Mouse (Mus musculus) MEL (cell line): ENCODE data around the gene Cacna2d4. TPM values are rescaled to one million over a fixed set of nuclear protein-coding genes. Genes with fewer than 3 reads are reported as not detected.

Experiments used
- DNase-seq: peaks from one replicate; pipeline ENCODE4 v3.0.0; 2011; ENCODE audit warnings: low read depth, low spot score
- H3K27ac ChIP-seq: 2 replicates; pipeline ENCODE4 v1.5.1; 2012; ENCODE audit warnings: low read depth, mild to moderate bottlenecking, control low read depth, low read length, moderate library complexity; ENCODE audit not compliant: control insufficient read depth
- H3K27me3 ChIP-seq, 2 experiments: fragments of 150-350 bp in 1 of 2; sonication (generic) in 1 of 2; 2 replicates each; pipeline ENCODE4 v1.6.1; 2012; ENCODE audit warnings: low read length in 2 of 2, mild to moderate bottlenecking in 2 of 2, improper control_type of control experiment in 1 of 2, moderate library complexity in 1 of 2; ENCODE audit not compliant: insufficient read depth in 2 of 2, control insufficient read depth in 1 of 2
- H3K36me3 ChIP-seq, 2 experiments: 2 replicates each; pipeline ENCODE4 v1.6.1; 2012 to 2014; ENCODE audit warnings: low read length in 2 of 2, improper control_type of control experiment in 1 of 2, inconsistent platforms in 1 of 2, mild to moderate bottlenecking in 1 of 2; ENCODE audit not compliant: insufficient read depth in 2 of 2, control insufficient read depth in 1 of 2
- H3K4me1 ChIP-seq, 2 experiments: fragments of 150-350 bp in 1 of 2; sonication (generic) in 1 of 2; 2 replicates each; pipeline ENCODE4 v1.6.1; 2012; ENCODE audit warnings: low read length in 2 of 2, improper control_type of control experiment in 1 of 2, mild to moderate bottlenecking in 1 of 2; ENCODE audit not compliant: insufficient read depth in 2 of 2, control insufficient read depth in 1 of 2
- H3K4me3 ChIP-seq, 2 experiments: fragments of 150-350 bp in 1 of 2; sonication (generic) in 1 of 2; 2 replicates each; pipeline ENCODE4 v1.5.1; 2012; ENCODE audit warnings: low read depth in 2 of 2, low read length in 2 of 2, mild to moderate bottlenecking in 2 of 2, moderate library complexity in 2 of 2, control low read depth in 1 of 2, improper control_type of control experiment in 1 of 2; ENCODE audit not compliant: control insufficient read depth in 1 of 2, insufficient read depth in 1 of 2
- H3K79me2 ChIP-seq: 2 replicates; pipeline ENCODE4 v1.6.1; 2012; ENCODE audit warnings: mild to moderate bottlenecking, low read length, moderate library complexity; ENCODE audit not compliant: control insufficient read depth, poor library complexity, insufficient read depth
- H3K9ac ChIP-seq: 2 replicates; pipeline ENCODE4 v1.6.1; 2012; ENCODE audit warnings: low read depth, mild to moderate bottlenecking, control low read depth, low read length, moderate library complexity; ENCODE audit not compliant: control insufficient read depth, poor library complexity, severe bottlenecking
- H3K9me3 ChIP-seq: fragments of 150-350 bp; sonication (generic); replicated peaks from 2 replicates; pipeline ENCODE4 v1.6.1; 2012; ENCODE audit warnings: mild to moderate bottlenecking, low read length, improper control_type of control experiment, moderate library complexity; ENCODE audit not compliant: insufficient read depth
- E2F4 ChIP-seq: IDR thresholded peaks from 2 replicates; pipeline ENCODE4 v1.6.1; 2011; ENCODE audit warnings: low read depth, low read length, improper control_type of control experiment, borderline replicate concordance
- ETS1 ChIP-seq: IDR thresholded peaks from 2 replicates; pipeline ENCODE4 v1.6.1; 2012; ENCODE audit warnings: low read depth, mild to moderate bottlenecking, inconsistent platforms, low read length, improper control_type of control experiment, moderate library complexity
- GABPA ChIP-seq: IDR thresholded peaks from 2 replicates; pipeline ENCODE4 v1.6.1; 2012; ENCODE audit warnings: low read depth, mild to moderate bottlenecking, inconsistent platforms, low read length, improper control_type of control experiment, moderate library complexity
- GATA1 ChIP-seq: IDR thresholded peaks from 2 replicates; pipeline ENCODE4 v1.6.1; 2011; ENCODE audit warnings: low read depth, low read length, improper control_type of control experiment
- JUND ChIP-seq: IDR thresholded peaks from 2 replicates; pipeline ENCODE4 v1.6.1; 2011; ENCODE audit warnings: low read depth, mild to moderate bottlenecking, improper control_type of control experiment, low read length
- MAZ ChIP-seq: IDR thresholded peaks from 2 replicates; pipeline ENCODE4 v1.6.1; 2012; ENCODE audit warnings: low read depth, mild to moderate bottlenecking, inconsistent platforms, low read length, improper control_type of control experiment
- MXI1 ChIP-seq: IDR thresholded peaks from 2 replicates; pipeline ENCODE4 v1.6.1; 2011; ENCODE audit warnings: mild to moderate bottlenecking, low read depth, low read length, improper control_type of control experiment
- MYB ChIP-seq: IDR thresholded peaks from 2 replicates; pipeline ENCODE4 v1.6.1; 2011; ENCODE audit warnings: mild to moderate bottlenecking, low read depth, low read length, improper control_type of control experiment
- POLR2AphosphoS2 ChIP-seq: IDR thresholded peaks from 2 replicates; pipeline ENCODE4 v1.6.1; 2011; ENCODE audit warnings: low read length, improper control_type of control experiment
- POLR2AphosphoS5 ChIP-seq: IDR thresholded peaks from 2 replicates; pipeline ENCODE4 v1.6.1; 2012; ENCODE audit warnings: low read depth, borderline replicate concordance, mild to moderate bottlenecking, inconsistent platforms, low read length, moderate library complexity, mixed read lengths
- RCOR1 ChIP-seq: IDR thresholded peaks from 2 replicates; pipeline ENCODE4 v1.6.1; 2012; ENCODE audit warnings: low read depth, mild to moderate bottlenecking, inconsistent platforms, low read length, improper control_type of control experiment
- SIN3A ChIP-seq: IDR thresholded peaks from 2 replicates; pipeline ENCODE4 v1.6.1; 2012; ENCODE audit warnings: low read length, improper control_type of control experiment, inconsistent platforms
- TAL1 ChIP-seq: IDR thresholded peaks from 2 replicates; pipeline ENCODE4 v1.6.1; 2012; ENCODE audit warnings: mild to moderate bottlenecking, inconsistent platforms, low read length, moderate library complexity, mixed read lengths
- TBP ChIP-seq: IDR thresholded peaks from 2 replicates; pipeline ENCODE4 v1.8.0; 2011; ENCODE audit warnings: low read depth, low read length, improper control_type of control experiment
- USF2 ChIP-seq, 2 experiments: IDR thresholded peaks; 2 replicates each; pipeline ENCODE4 v1.6.1; 2011 to 2012; ENCODE audit warnings: improper control_type of control experiment in 2 of 2, low read length in 2 of 2, borderline replicate concordance in 1 of 2, inconsistent platforms in 1 of 2, low read depth in 1 of 2, mild to moderate bottlenecking in 1 of 2; ENCODE audit not compliant: insufficient read depth in 1 of 2
- ZMIZ1 ChIP-seq: IDR thresholded peaks from 2 replicates; pipeline ENCODE4 v1.6.1; 2012; ENCODE audit warnings: low read depth, mild to moderate bottlenecking, inconsistent platforms, low read length, improper control_type of control experiment, moderate library complexity
- ZNF384 ChIP-seq: IDR thresholded peaks from 2 replicates; pipeline ENCODE4 v1.6.1; 2012; ENCODE audit warnings: low read depth, mild to moderate bottlenecking, inconsistent platforms, low read length, improper control_type of control experiment
- polyA plus RNA-seq, 2 experiments: library from polyadenylated mRNA; stranded (reverse) in 1 of 2; unstranded in 1 of 2; fragments of >175 nt in 1 of 2; fragments of >200 nt in 1 of 2; gene quantifications; 2 replicates each; pipeline versions ENCODE4 v1.2.1 to v1.2.4; 2012; ENCODE audit warnings: low replicate concordance in 2 of 2, low read depth in 1 of 2; ENCODE audit not compliant: insufficient read length in 2 of 2, insufficient read depth in 1 of 2, missing spikeins in 1 of 2
- total RNA-seq: library from RNA; depleted of rRNA; stranded (reverse); fragments of 300-350 nt; gene quantifications from 2 replicates; pipeline ENCODE4 v1.2.3, GENCODE M21; 2012

Gene Cacna2d4
- total and polyA plus RNA-seq, 3 experiments = 0.69 to 1.1 TPM; not detected in 1

DNA sequence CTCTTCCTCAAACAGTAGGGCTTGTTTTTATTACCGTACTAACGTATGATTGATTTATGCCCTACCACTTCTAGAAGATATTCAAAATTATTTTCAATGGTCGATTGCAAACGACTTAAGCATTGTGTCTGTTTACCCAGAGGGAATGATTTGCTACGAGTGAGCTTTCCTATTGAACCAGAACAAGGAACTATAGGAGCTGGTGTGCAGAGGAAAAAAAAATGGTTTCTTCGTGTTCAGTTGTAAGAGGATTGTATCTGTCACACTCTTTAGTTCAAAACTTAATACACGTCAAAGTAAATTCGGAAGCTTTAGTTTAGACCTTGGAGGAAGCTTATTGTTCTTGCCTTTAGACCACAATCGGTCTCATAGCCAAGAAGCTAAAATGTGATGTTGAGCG, 152.8 kb downstream of the Cacna2d4 start:
- Histone ChIP-seq H3K27ac (peak overlapping the region; percentile 74), H3K27me3 (no peaks in the 10 kb centered on the region), H3K4me1 (peaks cover 0 to 4% of the 10 kb centered on the region in 2 experiments; a peak in 2 of 4 replicates), H3K9me3 (no peaks in the 10 kb centered on the region), H3K36me3 (peaks cover 0 to 20% of the 10 kb centered on the region in 2 experiments; a peak in 2 of 4 replicates), H3K4me3 (peak overlapping the region; percentile 84 to 96), H3K9ac (peak overlapping the region; percentile 89), H3K79me2 (peaks cover 35% of the 10 kb centered on the region)
- TF ChIP-seq MXI1 (peak; percentile 50; the same call in 1 of the 2 replicates), POLR2AphosphoS5 (no peak), GATA1 (no peak), ETS1 (no peak), TBP (no peak; the same call in 1 of the 2 replicates), MAZ (no peak), SIN3A (peak; percentile 20; the same call in 1 of the 2 replicates), MYB (no peak), ZMIZ1 (no peak), ZNF384 (peak; percentile 78), E2F4 (no peak), USF2 (IDR thresholded peaks at IDR 0.05; ENCODE audit: borderline replicate concordance in 1 of 2, insufficient read depth in 1 of 2, low read depth in 1 of 2, low read length in 2 of 2) (no peak), JUND (no peak), RCOR1 (no peak), TAL1 (no peak), POLR2AphosphoS2 (no peak)
- DNase-seq = no peak

GRCm38 (mm10) chr6:119390728-119391127, 154.4 kb downstream of the Cacna2d4 start:
- TF ChIP-seq GABPA = no peak
- TF ChIP-seq SIN3A = no peak
- no peak for TF ChIP-seq MYB
- no peak for TF ChIP-seq ZNF384
- DNase-seq = no peak

More at GRCm38 (mm10) chr6:119390728-119391127, 154.4 kb downstream of the Cacna2d4 start:
- H3K4me1 ChIP-seq = peaks cover 1 to 14% of the 10 kb centered on the region in 2 experiments
- H3K27me3 ChIP-seq = no peaks in the 10 kb centered on the region
- H3K27ac ChIP-seq = no peak overlapping the region
- H3K4me3 ChIP-seq = no peak overlapping the region
- no peaks in the 10 kb centered on the region for H3K9me3 ChIP-seq
- peaks cover 0 to 24% of the 10 kb centered on the region in 2 experiments; a peak in 2 of 4 replicates for H3K36me3 ChIP-seq
- H3K79me2 ChIP-seq = peaks cover 24% of the 10 kb centered on the region
- H3K9ac ChIP-seq = no peak overlapping the region
